Mouse (Mus musculus): ENCODE measurements around the gene Braf. TPM values are rescaled to one million over a fixed set of nuclear protein-coding genes. Genes with fewer than 3 reads are reported as not detected.

The Braf gene
- polyA plus RNA-seq (2014; fragmentation: Illumina TruSeq; extraction: RNeasy Lipid Tissue Mini Kit (QIAGEN cat#74804); ENCODE audit: low read depth, low replicate concordance) = 47.3 TPM

DNA sequence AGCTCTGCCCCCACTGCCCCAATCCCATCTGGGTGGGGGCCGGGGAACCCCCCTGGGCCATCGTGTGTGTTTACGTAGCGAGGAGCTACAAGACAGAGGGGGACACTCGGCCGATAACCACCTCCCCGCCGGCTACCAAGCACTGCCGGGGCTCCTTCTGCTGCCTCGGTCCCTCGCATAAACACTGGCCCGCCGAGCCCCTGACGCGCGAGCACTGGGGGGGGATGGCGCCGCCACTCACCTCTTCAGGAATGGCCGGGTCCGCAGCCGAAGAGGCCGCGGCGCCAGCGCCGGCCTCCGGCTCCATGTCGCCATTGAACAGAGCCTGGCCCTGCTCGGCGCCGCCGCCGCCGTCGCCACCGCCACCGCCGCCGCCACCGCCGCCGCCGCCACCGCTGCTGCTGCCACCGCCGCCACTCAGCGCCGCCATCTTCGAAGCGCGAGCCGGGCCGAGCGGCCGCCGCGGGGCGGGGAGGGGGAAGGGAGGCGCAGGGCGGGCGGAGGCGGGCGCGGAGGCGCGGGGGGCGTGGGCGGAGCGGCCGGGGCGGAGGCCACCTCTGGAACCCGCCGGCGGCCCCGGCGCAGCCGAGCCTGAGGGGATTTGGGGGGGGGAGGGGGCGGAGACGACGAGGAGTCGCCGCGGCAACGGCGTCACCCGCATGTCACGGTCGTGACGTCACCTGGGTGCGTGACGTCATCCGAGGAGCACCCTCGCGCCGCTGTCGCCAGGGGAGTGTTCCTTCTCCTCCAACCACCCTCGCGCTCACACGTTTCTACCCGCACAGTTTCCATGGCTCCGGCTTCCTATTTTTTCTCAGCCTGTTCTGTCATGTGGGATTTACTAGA is at the start of gene Braf:
TSS of gene Braf (minus strand) at position 598 of the 846 bp plus-strand sequence.

DNA sequence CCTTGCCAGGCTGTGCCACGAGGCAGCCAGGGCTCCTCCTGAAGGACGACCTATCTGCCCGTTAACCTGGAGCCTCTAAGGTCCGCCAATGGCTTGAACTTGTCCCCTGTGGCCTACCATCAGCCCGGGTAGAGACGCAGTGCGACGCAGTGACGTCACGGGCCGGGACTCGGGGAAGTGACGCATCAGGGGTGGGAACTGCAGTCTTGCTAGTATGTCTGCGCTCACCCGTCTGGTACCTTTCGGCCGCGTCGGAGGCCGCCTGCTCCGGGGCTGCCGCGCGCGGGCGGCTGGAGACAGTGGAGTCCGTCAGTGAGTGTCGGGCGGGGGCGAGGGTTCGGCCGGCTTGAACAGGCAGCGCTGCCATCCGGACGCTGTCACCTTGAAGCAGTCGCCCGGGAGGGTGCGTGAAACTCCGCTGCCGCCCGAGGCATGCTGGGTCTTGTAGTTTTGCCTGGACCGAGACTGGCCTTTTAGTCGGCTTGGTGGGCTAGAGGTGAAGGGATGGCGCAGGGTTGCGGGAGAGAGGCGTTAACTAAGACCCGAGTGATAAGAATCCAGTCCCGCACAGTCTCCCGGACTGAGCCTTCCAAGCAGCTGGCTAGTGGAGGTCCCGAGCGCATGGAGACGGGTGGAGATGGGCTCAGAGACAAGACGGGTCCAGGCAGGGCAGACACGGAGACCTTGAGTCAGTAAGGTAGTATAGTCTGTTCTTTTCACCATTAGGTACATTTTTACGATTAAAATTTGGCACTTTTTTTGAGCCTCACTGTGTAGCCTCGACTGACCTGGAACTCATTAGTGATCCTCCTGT is 132.7 kb downstream of the Braf start, which contains the start of gene Ndufb2:
TSS of gene Ndufb2 (plus strand) at position 174 of the 814 bp plus-strand sequence.

DNA sequence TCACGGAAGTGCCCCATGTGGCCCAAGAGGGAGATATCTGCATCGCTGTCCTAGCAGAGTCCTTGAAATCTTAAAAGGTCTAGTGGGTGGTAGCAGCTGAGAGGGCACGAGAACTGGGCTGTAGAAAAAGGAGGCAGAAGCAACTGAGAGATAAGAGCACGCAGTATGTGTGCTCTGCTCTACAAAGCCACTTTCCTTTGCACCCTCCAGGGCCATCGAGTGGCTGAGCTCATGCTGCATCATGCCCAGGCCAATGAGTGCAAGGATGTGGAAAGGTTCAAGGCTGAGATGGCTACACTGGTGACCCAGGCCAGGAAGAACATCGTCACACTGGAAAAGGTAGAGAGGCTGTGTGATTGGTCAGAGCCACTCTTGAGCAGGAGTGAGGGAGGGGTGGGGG is 139.7 kb downstream of the Braf start, which contains the start of gene Gm42420:
TSS of gene Gm42420 (plus strand) at position 237 of the 400 bp plus-strand sequence.

GRCm38 (mm10) chr6:39573791-39574554 is 151.3 kb downstream of the Braf start, which contains the start of gene Adck2:
Gene Adck2, plus strand, starts transcription at chr6:39573873.

DNA sequence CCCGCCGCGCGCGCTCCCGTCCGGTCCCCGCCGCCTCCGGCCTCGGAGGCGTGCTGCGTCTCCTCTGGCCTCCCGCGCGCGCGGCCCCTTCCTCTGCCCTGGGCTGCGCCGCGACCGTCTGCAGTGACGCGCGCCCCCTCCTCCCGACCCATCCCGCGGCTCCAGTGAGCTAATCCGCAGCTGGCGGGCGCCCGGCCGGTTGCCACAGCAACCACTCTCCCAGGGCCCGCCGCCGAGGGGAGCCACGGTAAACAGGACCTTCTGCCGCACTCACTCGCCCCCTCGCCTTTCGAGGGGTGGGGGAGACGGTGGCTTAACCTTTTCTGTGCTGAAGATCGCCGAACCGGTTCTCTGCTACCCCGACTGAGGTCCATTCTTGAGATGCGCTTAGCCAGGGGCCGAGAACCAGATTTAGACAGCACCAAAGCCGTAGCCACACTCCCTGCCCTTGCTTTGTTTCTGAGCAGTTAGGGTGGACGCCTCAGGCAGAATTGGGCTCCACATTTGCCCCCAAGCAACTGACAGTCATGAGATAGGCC is 167.5 kb downstream of the Braf start, which contains the start of gene Dennd2a:
TSS of gene Dennd2a (minus strand) at position 145 of the 539 bp plus-strand sequence.

Other genes with a start within 250 kb of the Braf start
- gene Dennd2a, start 167.6 kb downstream of the Braf start, polyA plus RNA-seq (2014; fragmentation: Illumina TruSeq; extraction: RNeasy Lipid Tissue Mini Kit (QIAGEN cat#74804); ENCODE audit: low read depth, low replicate concordance) = 1.4 TPM
- 4.7 TPM for gene Adck2, start 151.6 kb downstream of the Braf start, polyA plus RNA-seq (2014; fragmentation: Illumina TruSeq; extraction: RNeasy Lipid Tissue Mini Kit (QIAGEN cat#74804); ENCODE audit: low read depth, low replicate concordance)
- gene Gm42420, start 139.7 kb downstream of the Braf start, polyA plus RNA-seq (2014; fragmentation: Illumina TruSeq; extraction: RNeasy Lipid Tissue Mini Kit (QIAGEN cat#74804); ENCODE audit: low read depth, low replicate concordance) = not detected
- 82.9 TPM for gene Ndufb2, start 132.9 kb downstream of the Braf start, polyA plus RNA-seq (2014; fragmentation: Illumina TruSeq; extraction: RNeasy Lipid Tissue Mini Kit (QIAGEN cat#74804); ENCODE audit: low read depth, low replicate concordance)
- gene Mrps33, start 85.5 kb upstream of the Braf start, polyA plus RNA-seq (2014; fragmentation: Illumina TruSeq; extraction: RNeasy Lipid Tissue Mini Kit (QIAGEN cat#74804); ENCODE audit: low read depth, low replicate concordance) = 224 TPM
- 35.0 TPM for gene Tmem178b, start 147.8 kb upstream of the Braf start, polyA plus RNA-seq (2014; fragmentation: Illumina TruSeq; extraction: RNeasy Lipid Tissue Mini Kit (QIAGEN cat#74804); ENCODE audit: low read depth, low replicate concordance)